Mouse (Mus musculus): ENCODE measurements around the gene Lgalsl.

DNA sequence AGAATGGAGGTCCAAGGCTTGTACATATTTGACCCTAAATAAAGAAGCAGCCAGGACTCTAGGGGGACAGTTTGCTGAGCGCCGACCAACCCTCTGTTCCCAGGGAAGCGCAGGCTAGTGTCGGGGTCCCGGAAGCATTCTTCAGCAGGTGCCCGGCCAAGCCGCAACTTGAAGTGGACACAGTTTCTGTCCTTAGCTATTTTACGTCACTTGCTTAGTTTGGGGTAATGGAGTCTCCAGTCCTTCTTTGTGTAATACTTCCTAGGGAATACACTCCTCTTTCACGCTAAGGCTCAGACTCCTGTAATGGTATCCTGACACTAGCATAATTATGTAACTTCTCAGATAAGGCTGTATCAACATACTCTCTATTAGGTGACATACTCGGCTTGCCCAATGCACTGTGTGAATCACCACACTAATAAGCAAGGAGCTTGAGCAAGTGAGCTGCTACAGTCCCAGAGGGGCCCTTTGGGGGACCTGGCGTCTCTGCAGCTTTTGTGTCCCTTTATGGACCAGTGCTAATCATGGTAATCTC lies 813 bp upstream of the Lgalsl start:
- no peak for TF ChIP-seq CTCF (IDR thresholded peaks at IDR 0.05; ENCODE audit: borderline replicate concordance, extremely low read depth, insufficient read depth, insufficient read length)
- no peak for TF ChIP-seq POLR2A (IDR thresholded peaks at IDR 0.05; ENCODE audit: borderline replicate concordance, extremely low read depth, insufficient read depth, insufficient read length, poor library complexity, severe bottlenecking)
